Comparison of ENCODE assay signal across 9 mouse cellular contexts in genomic region chr11:46431129-46431528, GRCm38 (mm10). TPM values are rescaled to one million over a fixed set of nuclear protein-coding genes. Genes with fewer than 3 reads are reported as not detected.
DNase-seq lines count a peak whose midpoint lies in the region; ATAC-seq and TF ChIP-seq lines count a peak whose summit lies in the region.
"Had no signal": no experiment of that assay in that cellular context is flagged by ENCODE, and none has a peak within 500 bp of the region (broad histone marks: within the 10 kb centered on the region; RNA-seq: fewer than 3 reads in every experiment).

No protein-coding gene starts in this region.

- H3K36me3 ChIP-seq in G1E (replicated peaks), result no peaks in the 10 kb centered on the region
- no peaks in the 10 kb centered on the region for H3K36me3 ChIP-seq in forebrain, embryonic 12.5 days (replicated peaks)
- no peaks in the 10 kb centered on the region for H3K36me3 ChIP-seq in liver, postnatal 0 days (replicated peaks; ENCODE audit: insufficient read depth, low read length)
- H3K36me3 ChIP-seq: limb, embryonic 15.5 days had no signal

- no peak overlapping the region for H3K9ac ChIP-seq in forebrain, embryonic 12.5 days
- no peak overlapping the region for H3K9ac ChIP-seq in liver, postnatal 0 days (replicated peaks)
- H3K9ac ChIP-seq: limb, embryonic 15.5 days had no signal

- H3K27ac ChIP-seq in forebrain, embryonic 12.5 days, result no peak overlapping the region
- no peak overlapping the region for H3K27ac ChIP-seq in liver, postnatal 0 days (ENCODE audit: low read depth)
- H3K27ac ChIP-seq: limb, embryonic 15.5 days had no signal

- H3K27me3 ChIP-seq in G1E (ENCODE audit: insufficient read depth, low read length), result no peaks in the 10 kb centered on the region
- no peaks in the 10 kb centered on the region for H3K27me3 ChIP-seq in forebrain, embryonic 12.5 days
- H3K27me3 ChIP-seq in liver, postnatal 0 days (ENCODE audit: insufficient read depth, low read length), result no peaks in the 10 kb centered on the region
- H3K27me3 ChIP-seq: limb, embryonic 15.5 days had no signal

- peak; percentile 41 for DNase-seq in G1E (ENCODE audit: low spot score)
- peak; percentile 80 for DNase-seq in c-Kit-positive CD71-positive TER-119-positive erythroid progenitor cells, embryonic 14.5 days (ENCODE audit: low spot score)
- peak; percentile 82 for DNase-seq in heart, postnatal 4 days
- peak; percentile 84 to 94 for DNase-seq in layer of hippocampus, adult 18-20 months (ENCODE audit: low spot score in 2 of 2)
- DNase-seq in liver, postnatal 0 days, result peak; percentile 81
- DNase-seq in testis, postnatal 10 days (ENCODE audit: low spot score), result peak; percentile 88

- no peak for TF ChIP-seq EP300 in liver, postnatal 0 days (IDR thresholded peaks at IDR 0.05; ENCODE audit: low read depth)

- WGBS in forebrain, embryonic 12.5 days, result 25% methylated on average over 3 of the region's 3 CpGs
- 25% methylated on average over 3 of the region's 3 CpGs for WGBS in liver, postnatal 0 days (ENCODE audit: insufficient replicate concordance)

- peaks cover 10% of the 10 kb centered on the region; the same call in 1 of the 2 replicates for H3K4me1 ChIP-seq in G1E (ENCODE audit: insufficient read depth, low read depth, low read length)
- no peaks in the 10 kb centered on the region; the same call in 1 of the 2 replicates for H3K4me1 ChIP-seq in forebrain, embryonic 12.5 days
- peaks cover 6% of the 10 kb centered on the region for H3K4me1 ChIP-seq in liver, postnatal 0 days (ENCODE audit: insufficient read depth)
- H3K4me1 ChIP-seq: limb, embryonic 15.5 days had no signal

- peak; percentile 71 for TF ChIP-seq CTCF in G1E (IDR thresholded peaks at IDR 0.05; ENCODE audit: low read depth, low read length)
- peak; percentile 96 for TF ChIP-seq CTCF in liver, postnatal 0 days (IDR thresholded peaks at IDR 0.05; ENCODE audit: low read depth)

- H3K4me2 ChIP-seq in forebrain, embryonic 12.5 days, result no peak overlapping the region
- H3K4me2 ChIP-seq in liver, postnatal 0 days (ENCODE audit: low read depth, low read length), result no peak overlapping the region
- H3K4me2 ChIP-seq: limb, embryonic 15.5 days had no signal

- H3K4me3 ChIP-seq in G1E (ENCODE audit: low read depth, low read length), result no peak overlapping the region
- no peak overlapping the region for H3K4me3 ChIP-seq in forebrain, embryonic 12.5 days (replicated peaks)
- H3K4me3 ChIP-seq in liver, postnatal 0 days (ENCODE audit: low read depth, low read length), result no peak overlapping the region
- H3K4me3 ChIP-seq: limb, embryonic 15.5 days had no signal

- H3K9me3 ChIP-seq in G1E (replicated peaks), result no peaks in the 10 kb centered on the region
- H3K9me3 ChIP-seq in forebrain, embryonic 12.5 days, result no peaks in the 10 kb centered on the region
- no peaks in the 10 kb centered on the region for H3K9me3 ChIP-seq in liver, postnatal 0 days (ENCODE audit: low read length)
- H3K9me3 ChIP-seq: limb, embryonic 15.5 days had no signal

- peak; percentile 63 for ATAC-seq in G1E (ENCODE audit: extremely low read depth, insufficient number of reproducible peaks, low FRiP score, poor library complexity, severe bottlenecking)
- peak; percentile 88 for ATAC-seq in forebrain, embryonic 12.5 days (ENCODE audit: low FRiP score)
- ATAC-seq in liver, postnatal 0 days, result peak; percentile 83
- ATAC-seq in neutrophil, adult 5-6 weeks (ENCODE audit: extremely low read depth, insufficient number of reproducible peaks, low FRiP score, poor library complexity, severe bottlenecking), result peak; percentile 99

RNA-seq across cellular contexts. Expression of gene Med7, which starts 5.6 kb away (rescaled TPM):
- total RNA-seq in G1E (2014; fragmentation: Nextera tagmentation), result 133 and 154 TPM in 2 replicates
- total RNA-seq in G1E (2017), result 77.8 and 103 TPM in 2 replicates
- polyA plus RNA-seq in G1E (2012), result 275 and 326 TPM in 2 replicates
- polyA plus RNA-seq in forebrain, embryonic 12.5 days (2016; fragmentation: Nextera tagmentation; extraction: Ambion mirVana), result 90.2 and 96.3 TPM in 2 replicates
- 10 to 100 TPM; 27.2 to 28.0 TPM for total RNA-seq in heart, postnatal 4 days (2021)
- 10 to 100 TPM; 33.0 to 37.6 TPM for total RNA-seq in layer of hippocampus, adult 18-20 months (2021)
- polyA plus RNA-seq in liver, postnatal 0 days (2015; fragmentation: Nextera tagmentation; extraction: Ambion mirVana), result 39.4 and 41.4 TPM in 2 replicates
- 35.0 and 43.6 TPM in 2 replicates for total RNA-seq in neutrophil, adult 5-6 weeks (2017)

RNA-seq across cellular contexts. Expression of gene Havcr2, which starts 23.6 kb away (rescaled TPM):
- total RNA-seq in G1E (2014; fragmentation: Nextera tagmentation) (51.6 and 54.5 TPM in 2 replicates), G1E (2017) (170 and 185 TPM in 2 replicates)
- 1.8 and 2.4 TPM in 2 replicates for polyA plus RNA-seq in G1E (2012)
- polyA plus RNA-seq in forebrain, embryonic 12.5 days (2016; fragmentation: Nextera tagmentation; extraction: Ambion mirVana), result 0.24 TPM in 1 of 2 replicates, not detected in the other
- under 1 TPM; 0.14 to 0.20 TPM for total RNA-seq in heart, postnatal 4 days (2021)
- 1 to 10 TPM; 3.1 to 3.3 TPM for total RNA-seq in layer of hippocampus, adult 18-20 months (2021)
- 0.28 TPM in 2 replicates for polyA plus RNA-seq in liver, postnatal 0 days (2015; fragmentation: Nextera tagmentation; extraction: Ambion mirVana)
- 1.5 and 2.1 TPM in 2 replicates for total RNA-seq in neutrophil, adult 5-6 weeks (2017)

RNA-seq across cellular contexts. Expression of gene Fam71b, which starts 34.8 kb away (rescaled TPM):
- not detected in 2 replicates for total RNA-seq in G1E (2014; fragmentation: Nextera tagmentation)
- total RNA-seq in G1E (2017), result 0.49 TPM in 1 of 2 replicates, not detected in the other
- polyA plus RNA-seq in G1E (2012), result not detected in 2 replicates
- polyA plus RNA-seq in forebrain, embryonic 12.5 days (2016; fragmentation: Nextera tagmentation; extraction: Ambion mirVana), result not detected in 2 replicates
- not detected for total RNA-seq in heart, postnatal 4 days (2021)
- not detected for total RNA-seq in layer of hippocampus, adult 18-20 months (2021)
- polyA plus RNA-seq in liver, postnatal 0 days (2015; fragmentation: Nextera tagmentation; extraction: Ambion mirVana), result not detected in 2 replicates
- 1.1 TPM in 1 of 2 replicates, not detected in the other for total RNA-seq in neutrophil, adult 5-6 weeks (2017)
- polyA plus RNA-seq: limb, embryonic 15.5 days had no signal

RNA-seq across cellular contexts. Expression of gene Itk, which starts 41.8 kb away (rescaled TPM):
- total RNA-seq in G1E (2014; fragmentation: Nextera tagmentation) (1.1 and 1.7 TPM in 2 replicates), G1E (2017) (0.44 and 1.0 TPM in 2 replicates)
- 0.05 TPM in 1 of 2 replicates, not detected in the other for polyA plus RNA-seq in G1E (2012)
- not detected in 2 replicates for polyA plus RNA-seq in forebrain, embryonic 12.5 days (2016; fragmentation: Nextera tagmentation; extraction: Ambion mirVana)
- total RNA-seq in heart, postnatal 4 days (2021), result under 1 TPM; 0.18 to 0.21 TPM
- under 1 TPM; 0.30 to 0.57 TPM for total RNA-seq in layer of hippocampus, adult 18-20 months (2021)
- polyA plus RNA-seq in liver, postnatal 0 days (2015; fragmentation: Nextera tagmentation; extraction: Ambion mirVana), result 0.09 and 0.19 TPM in 2 replicates
- 28.7 and 29.5 TPM in 2 replicates for total RNA-seq in neutrophil, adult 5-6 weeks (2017)

Comparison
In these comparisons a context has a peak if more than half of its experiments do, and no peak if none do; other contexts are left out.
1. RNA of gene Havcr2, which starts 23.6 kb away (total RNA-seq): 51.6 to 185 TPM in G1E; 3.1 to 3.3 TPM in layer of hippocampus, adult 18-20 months, 1.5 to 2.1 TPM in neutrophil, adult 5-6 weeks and 0.14 to 0.20 TPM in heart, postnatal 4 days; every median in the first group is over 10 times any median in the second.
2. Peak in every context shown above with its lines, with median percentiles within 50 percentile points of each other: ATAC-seq and DNase-seq.